9 mouse cellular contexts compared by ENCODE assay signal in the genomic region with DNA sequence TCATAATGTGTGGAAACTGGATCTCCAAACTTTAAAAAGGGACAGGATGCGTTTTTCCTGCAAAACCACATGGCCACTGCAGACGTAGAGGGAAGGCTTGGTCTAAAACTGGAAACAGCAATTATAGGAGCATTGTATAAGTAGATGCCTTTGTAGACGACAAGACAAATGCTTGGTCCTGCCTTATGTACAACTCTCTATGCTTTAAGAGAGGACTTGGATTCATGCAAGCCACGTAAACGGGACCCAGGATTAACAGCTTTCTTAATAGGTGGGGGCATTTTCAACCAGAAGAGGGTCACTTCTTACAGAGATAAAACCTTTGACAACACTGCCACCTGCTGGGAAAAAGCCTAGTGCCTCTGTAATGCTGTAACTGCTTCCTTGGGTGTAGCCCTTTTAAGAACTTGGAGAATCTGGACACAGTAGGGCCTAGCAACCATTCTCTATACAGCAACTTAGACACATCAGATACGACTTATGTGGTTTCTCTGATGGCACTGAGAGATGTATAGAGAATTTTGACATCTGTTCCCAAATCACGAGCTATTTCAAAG.
DNase-seq lines count a peak whose midpoint lies in the region; ATAC-seq and TF ChIP-seq lines count a peak whose summit lies in the region.
"Had no signal": no experiment of that assay in that cellular context is flagged by ENCODE, and none has a peak within 500 bp of the region (broad histone marks: within the 10 kb centered on the region; RNA-seq: fewer than 3 reads in every experiment).

No protein-coding gene starts in this region.

- no peak overlapping the region for H3K27ac ChIP-seq in liver, postnatal 0 days (ENCODE audit: low read depth)
- H3K27ac ChIP-seq in stomach, postnatal 0 days (replicated peaks): no peak overlapping the region
- H3K27ac ChIP-seq: limb, embryonic 15.5 days had no signal

- H3K9me3 ChIP-seq in liver, postnatal 0 days (ENCODE audit: low read length): no peaks in the 10 kb centered on the region
- H3K9me3 ChIP-seq in stomach, postnatal 0 days (ENCODE audit: control insufficient read depth, low read length): no peaks in the 10 kb centered on the region
- H3K9me3 ChIP-seq: limb, embryonic 15.5 days had no signal

- ATAC-seq in CD4-positive, CD25-positive, alpha-beta regulatory T cell, adult 4 months: no peak
- peak; percentile 64 for ATAC-seq in granulocyte monocyte progenitor cell, adult 5-6 weeks (replicated peaks; ENCODE audit: poor library complexity, severe bottlenecking)
- no peak for ATAC-seq in liver, postnatal 0 days
- peak; percentile 47; the same call in 1 of the 2 replicates for ATAC-seq in stomach, postnatal 0 days (ENCODE audit: low FRiP score, low TSS enrichment)

- H3K4me1 ChIP-seq in liver, postnatal 0 days (ENCODE audit: insufficient read depth): no peaks in the 10 kb centered on the region
- no peaks in the 10 kb centered on the region for H3K4me1 ChIP-seq in stomach, postnatal 0 days (replicated peaks; ENCODE audit: control insufficient read depth, insufficient read depth)
- H3K4me1 ChIP-seq: limb, embryonic 15.5 days had no signal

- no peaks in the 10 kb centered on the region for H3K27me3 ChIP-seq in liver, postnatal 0 days (ENCODE audit: insufficient read depth, low read length)
- H3K27me3 ChIP-seq in stomach, postnatal 0 days (ENCODE audit: control insufficient read depth, insufficient read depth, low read length): no peaks in the 10 kb centered on the region
- H3K27me3 ChIP-seq: limb, embryonic 15.5 days had no signal

- H3K36me3 ChIP-seq in liver, postnatal 0 days (replicated peaks; ENCODE audit: insufficient read depth, low read length): no peaks in the 10 kb centered on the region
- H3K36me3 ChIP-seq in stomach, postnatal 0 days (ENCODE audit: control insufficient read depth, insufficient read depth, low read length): no peaks in the 10 kb centered on the region
- H3K36me3 ChIP-seq: limb, embryonic 15.5 days had no signal

- no peak overlapping the region for H3K4me3 ChIP-seq in liver, postnatal 0 days (ENCODE audit: low read depth, low read length)
- H3K4me3 ChIP-seq in stomach, postnatal 0 days (ENCODE audit: low read depth, low read length): no peak overlapping the region
- H3K4me3 ChIP-seq: limb, embryonic 15.5 days had no signal

- intact Hi-C loops in left cerebral cortex, postnatal 10 days (cut with DNase I): loop anchor here (5.0 to 10.0 kb wide), 2 partner anchors 268 to 450 kb away; partner anchors contain the start of gene Slc2a13

- 44% methylated on average over 7 of the region's 7 CpGs for WGBS in liver, postnatal 0 days (ENCODE audit: insufficient replicate concordance)
- WGBS in stomach, postnatal 0 days: 47% methylated on average over 7 of the region's 7 CpGs

- H3K4me2 ChIP-seq in liver, postnatal 0 days (ENCODE audit: low read depth, low read length): no peak overlapping the region
- no peak overlapping the region for H3K4me2 ChIP-seq in stomach, postnatal 0 days (replicated peaks; ENCODE audit: low read depth)
- H3K4me2 ChIP-seq: limb, embryonic 15.5 days had no signal

- H3K9ac ChIP-seq in liver, postnatal 0 days (replicated peaks): no peak overlapping the region
- no peak overlapping the region for H3K9ac ChIP-seq in stomach, postnatal 0 days (ENCODE audit: low read length)
- H3K9ac ChIP-seq: limb, embryonic 15.5 days had no signal

- TF ChIP-seq EP300 in liver, postnatal 0 days (IDR thresholded peaks at IDR 0.05; ENCODE audit: low read depth): no peak
- TF ChIP-seq EP300 in stomach, postnatal 0 days (optimal IDR thresholded peaks at IDR 0.05): no peak

- peak; percentile 4 for DNase-seq in CD4-positive, CD25-positive, alpha-beta regulatory T cell, adult 2 months (ENCODE audit: low read depth, low spot score)
- peak; percentile 41 to 54 for DNase-seq in left cerebral cortex, postnatal 10 days (ENCODE audit: extremely low spot score in 1 of 2, low spot score in 2 of 2)
- no peak for DNase-seq in left cerebral cortex, adult 8-10 months (ENCODE audit: low spot score in 2 of 2)
- DNase-seq in c-Kit-positive CD71-negative TER-119-negative erythroid progenitor cells, embryonic 14.5 days (ENCODE audit: low read depth): peak; percentile 59
- DNase-seq in liver, postnatal 0 days: peak; percentile 65
- DNase-seq in stomach, postnatal 0 days (ENCODE audit: low spot score): peak; percentile 59

- TF ChIP-seq CTCF in liver, postnatal 0 days (IDR thresholded peaks at IDR 0.05; ENCODE audit: low read depth): peak; percentile 68
- TF ChIP-seq CTCF in stomach, postnatal 0 days (IDR thresholded peaks at IDR 0.05; ENCODE audit: low read depth): peak; percentile 79

Comparison
In these comparisons a context has a peak if more than half of its experiments do, and no peak if none do; other contexts are left out.
1. DNase-seq: peak in CD4-positive, CD25-positive, alpha-beta regulatory T cell, adult 2 months (single experiment), left cerebral cortex, postnatal 10 days (2 of 2), c-Kit-positive CD71-negative TER-119-negative erythroid progenitor cells, embryonic 14.5 days (single experiment), liver, postnatal 0 days (single experiment) and stomach, postnatal 0 days (single experiment); none in left cerebral cortex, adult 8-10 months (0 of 2).
2. ATAC-seq: peak in granulocyte monocyte progenitor cell, adult 5-6 weeks (single experiment) and stomach, postnatal 0 days (single experiment); none in CD4-positive, CD25-positive, alpha-beta regulatory T cell, adult 4 months (single experiment) and liver, postnatal 0 days (single experiment).